Mouse (Mus musculus) lung, adult 2 months (tissue): ENCODE measurements at regions not wholly inside any gene's neighbourhood (a gene's known extent, or its start where the extent isn't known, plus 50 kb on each side); places are given as distances from the start of the nearest gene placed in this dataset.

Experiments used
- CTCF ChIP-seq: fragments of 200-500 bp; IDR thresholded peaks from 2 replicates; pipeline ENCODE4 v1.5.1; 2011; ENCODE audit warnings: mild to moderate bottlenecking, low read length, control low read depth; ENCODE audit not compliant: insufficient read depth
- POLR2A ChIP-seq: fragments of 200-500 bp; IDR thresholded peaks from 2 replicates; pipeline ENCODE4 v1.6.1; 2011; ENCODE audit warnings: low read depth, mild to moderate bottlenecking, control low read depth, low read length, borderline replicate concordance; ENCODE audit errors: extremely low read depth

DNA sequence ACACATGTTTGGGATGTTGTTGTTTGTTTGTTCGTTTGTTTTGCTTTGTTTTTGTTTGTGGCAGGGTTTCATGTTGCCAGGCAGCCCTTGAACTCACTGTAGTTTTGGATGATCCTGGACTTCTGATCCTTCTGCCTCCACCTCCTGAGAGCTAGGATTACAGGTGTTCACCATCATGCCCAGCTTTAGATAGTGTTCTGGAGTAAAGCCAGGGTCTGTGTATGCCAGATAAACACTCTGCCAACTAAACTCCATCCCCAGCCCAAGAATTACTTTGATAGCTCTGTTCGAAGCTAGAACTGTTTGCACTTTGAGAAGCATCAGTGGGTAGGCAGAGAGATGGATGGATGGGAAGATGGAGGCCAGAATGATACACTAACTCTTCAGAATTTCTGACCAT, 368.0 kb upstream of the Gm10306 start:
- TF ChIP-seq POLR2A (no peak), CTCF (no peak)
